Comparison of ENCODE assay signal across 8 mouse cellular contexts in the genomic region with DNA sequence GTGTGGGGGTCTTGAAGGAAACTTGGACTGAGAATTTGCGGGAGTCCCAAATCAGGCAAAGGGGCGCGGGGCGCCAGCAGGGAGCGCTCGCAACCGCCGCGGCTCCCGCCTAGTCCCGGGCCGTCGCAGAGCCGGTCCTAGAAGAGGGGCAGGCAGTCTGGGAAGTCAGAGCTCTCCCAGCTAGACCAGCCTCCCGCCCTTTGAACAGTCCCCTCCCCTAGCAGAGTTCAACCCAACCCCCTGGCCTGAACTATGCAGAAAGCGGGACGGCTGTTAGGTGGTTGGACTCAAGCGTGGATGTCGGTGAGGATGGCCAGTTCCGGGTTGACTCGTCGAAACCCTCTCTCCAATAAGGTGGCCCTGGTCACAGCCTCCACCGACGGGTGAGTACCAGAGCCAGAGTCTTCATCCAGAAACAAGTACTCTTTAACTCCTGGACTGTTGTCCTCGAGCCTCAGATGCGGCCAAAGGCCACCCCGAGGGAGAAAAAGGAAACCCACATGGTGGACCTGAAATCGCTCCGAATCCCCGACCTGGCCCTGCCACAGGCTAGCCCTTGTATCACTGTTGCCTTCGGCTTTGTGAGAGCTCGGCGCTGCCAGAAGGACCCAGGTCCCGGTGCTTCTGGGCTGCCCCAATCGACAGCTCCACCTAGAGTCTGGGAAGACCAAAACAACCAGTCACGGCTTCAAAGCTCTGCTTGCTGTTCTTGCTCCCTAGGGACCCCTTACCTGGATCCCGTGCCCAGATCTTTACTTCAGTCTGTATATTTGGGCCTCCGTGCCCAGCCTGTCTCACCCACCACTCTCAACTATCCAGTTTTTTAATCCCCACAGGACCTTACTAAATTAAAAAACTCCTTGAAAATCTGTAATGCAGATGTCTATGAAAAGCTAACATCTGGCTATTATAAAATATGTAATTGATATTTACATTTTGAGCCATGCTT. TPM values are rescaled to one million over a fixed set of nuclear protein-coding genes. Genes with fewer than 3 reads are reported as not detected.
A peak's percentile ranks its signal among the peaks of the same experiment; 100 is the strongest.
DNase-seq lines count a peak whose midpoint lies in the region; ATAC-seq lines count a peak whose summit lies in the region.

TSS of gene Dhrs4 (plus strand) at position 108 of the 949 bp plus-strand sequence.

- peak; percentile 55 for DNase-seq in adipocyte (ENCODE audit: low spot score)
- DNase-seq in embryo, embryonic 10 days (ENCODE audit: low spot score) = peak; percentile 89
- DNase-seq in gastrocnemius, postnatal 14 days = peak; percentile 77
- peak; percentile 56 to 83 for DNase-seq in left cerebral cortex, postnatal 10 days (ENCODE audit: extremely low spot score in 1 of 2, low spot score in 2 of 2)
- DNase-seq in right cerebral cortex, postnatal 10 days (ENCODE audit: low spot score in 2 of 2) = peak; percentile 80
- DNase-seq in urinary bladder, postnatal 36 days (ENCODE audit: low spot score in 2 of 2) = peak; percentile 67 to 81

- intact Hi-C loops in gastrocnemius, postnatal 14 days (cut with DNase I; ENCODE audit: low total_unique reads) = no loop called here
- intact Hi-C loops in left cerebral cortex, postnatal 10 days (cut with DNase I) = no loop called here

- peak; percentile 86 for ATAC-seq in inflammation-experienced regulatory T-cells, adult 6 months
- peak; percentile 87 for ATAC-seq in megakaryocyte progenitor cell, adult 5-6 weeks (replicated peaks; ENCODE audit: poor library complexity)

RNA-seq across cellular contexts. Expression of gene Dhrs4, which starts in this region (rescaled TPM):
- 10 to 100 TPM; 30.5 to 40.5 TPM for total RNA-seq in gastrocnemius, postnatal 14 days (2021)
- polyA plus RNA-seq in inflammation-experienced regulatory T-cells, adult 6 months (2017; shearing (Covaris generic)) = 10 to 100 TPM; 37.3 to 38.7 (median 37.4) TPM
- total RNA-seq in left cerebral cortex, postnatal 10 days (2021) = 10 to 100 TPM; 11.6 to 12.9 TPM
- 38.9 and 48.0 TPM in 2 replicates for total RNA-seq in megakaryocyte progenitor cell, adult 5-6 weeks (2015)
- 58.8 and 67.3 TPM in 2 replicates for total RNA-seq in megakaryocyte progenitor cell, adult 5-6 weeks (2017)

Comparison
In these comparisons a context has a peak if more than half of its experiments do, and no peak if none do; other contexts are left out.
1. Peak in every context shown above with its lines: DNase-seq and ATAC-seq.